Mouse (Mus musculus) cerebellum, adult (tissue): ENCODE results near the gene Cyb5b.
"Not testable (repeated sequence)": the region's sequence is repeated elsewhere in the genome, so short reads cannot be mapped to it uniquely, and the experiment has no call there.

ENCODE experiments used
- ATAC-seq: cut with Nextera tagmentation; 2 replicates; pipeline ENCODE4 v1.9.2; 2017; ENCODE audit warnings: mild to moderate bottlenecking, moderate library complexity, mixed read lengths; ENCODE audit not compliant: insufficient number of reproducible peaks, low FRiP score, low TSS enrichment

The Cyb5b gene

DNA sequence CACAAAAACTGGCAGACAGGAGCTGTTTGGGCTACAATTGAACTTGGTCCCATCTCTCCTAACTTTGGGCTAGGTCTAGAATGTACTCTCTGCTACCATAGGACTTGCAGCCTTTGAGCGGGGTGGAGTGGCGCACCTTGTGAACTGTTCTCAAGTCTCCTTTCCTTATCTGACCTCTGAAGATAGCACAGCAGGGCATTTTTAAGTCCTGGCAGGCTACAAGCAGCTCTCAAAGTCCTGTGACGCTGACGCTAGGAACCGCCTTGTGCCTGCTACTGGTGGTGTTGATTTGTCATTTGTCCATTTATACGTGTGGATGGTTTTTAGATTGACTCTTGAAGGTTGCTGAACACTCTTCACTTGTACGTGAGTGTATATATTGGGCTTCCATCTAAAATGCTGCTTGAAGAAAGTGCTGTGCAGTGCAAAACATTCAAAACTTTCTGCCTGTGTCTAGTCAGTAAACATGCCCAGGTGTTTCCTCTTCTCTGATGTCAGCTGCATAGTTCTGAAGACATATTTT lies 13.9 kb downstream of the Cyb5b start:
- no peak for ATAC-seq

DNA sequence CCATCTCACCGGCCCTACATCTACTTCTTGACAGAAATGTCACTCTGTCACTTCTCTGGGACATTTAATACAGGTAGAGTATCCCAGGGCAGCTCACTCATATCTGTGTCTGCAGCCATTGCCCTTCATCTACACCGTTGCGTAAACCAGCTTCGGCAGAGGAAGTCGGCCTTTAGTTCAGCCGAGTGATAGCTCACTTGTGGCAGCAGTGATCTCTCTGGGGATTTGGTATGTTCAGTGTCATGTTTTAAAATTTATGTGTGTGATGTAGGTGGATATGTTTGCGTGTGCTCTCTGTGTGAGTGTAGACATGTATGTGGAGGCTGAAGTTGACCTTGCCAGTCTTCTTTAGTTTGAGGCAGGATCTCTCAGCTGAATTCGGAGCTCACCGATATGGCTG lies 15.3 kb downstream of the Cyb5b start:
- ATAC-seq: no peak

- no peak for ATAC-seq
Observed at GRCm38 (mm10) chr8:107167848-107168247, 17.4 kb downstream of the Cyb5b start.

DNA sequence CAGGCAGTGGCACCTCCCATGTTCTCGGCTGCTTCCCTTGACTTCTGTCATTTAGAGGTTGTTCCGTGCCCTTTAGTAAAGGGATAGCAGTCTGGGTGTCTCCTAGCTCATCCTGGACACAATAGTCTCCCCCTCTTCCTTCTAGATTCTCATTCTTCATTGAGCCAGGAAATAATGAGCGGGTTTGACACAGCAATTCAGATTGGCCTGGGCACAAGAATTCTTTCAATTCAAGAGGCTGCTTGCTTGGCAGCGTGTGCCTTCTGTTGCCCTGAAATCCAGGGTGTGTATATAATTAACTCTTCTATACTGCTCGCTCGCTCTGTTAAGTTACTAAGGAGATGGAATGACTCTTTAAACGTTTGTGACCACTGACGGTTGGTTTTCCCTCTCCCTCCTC lies 21.7 kb downstream of the Cyb5b start:
- no peak for ATAC-seq

GRCm38 (mm10) chr8:107172969-107173645 lies 22.7 kb downstream of the Cyb5b start:
- ATAC-seq: no peak

GRCm38 (mm10) chr8:107181122-107181521 lies 30.7 kb downstream of the Cyb5b start:
- no peak for ATAC-seq

- no peak for ATAC-seq
Observed at GRCm38 (mm10) chr8:107184996-107185395, 34.6 kb downstream of the Cyb5b start.

- no peak for ATAC-seq
Observed at GRCm38 (mm10) chr8:107186659-107187390, 36.4 kb downstream of the Cyb5b start.

DNA sequence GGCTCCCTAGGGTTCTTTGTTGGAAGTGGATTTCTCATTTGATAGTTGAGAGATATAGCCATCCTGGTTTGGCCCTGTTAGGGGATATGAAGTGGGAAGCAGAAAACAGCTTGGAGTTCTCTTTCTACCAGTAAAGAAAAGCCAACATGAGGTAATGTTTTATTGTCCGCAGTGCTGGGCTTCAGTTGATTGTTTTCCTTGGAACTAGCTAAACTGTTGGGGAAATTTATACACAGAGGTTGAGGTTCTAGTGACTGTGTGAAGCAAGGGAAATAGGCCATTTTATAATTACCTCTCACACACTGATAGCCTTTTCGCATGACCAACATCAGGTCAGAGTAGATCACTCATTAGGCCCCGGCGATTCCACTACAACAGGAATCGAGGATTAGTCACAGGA lies 37.2 kb downstream of the Cyb5b start:
- ATAC-seq: no peak

- ATAC-seq: no peak
Observed at GRCm38 (mm10) chr8:107192631-107193030, 42.2 kb downstream of the Cyb5b start.

GRCm38 (mm10) chr8:107193331-107193730 lies 42.9 kb downstream of the Cyb5b start:
- ATAC-seq: no peak

GRCm38 (mm10) chr8:107194786-107195451 lies 44.5 kb downstream of the Cyb5b start:
- ATAC-seq: no peak

DNA sequence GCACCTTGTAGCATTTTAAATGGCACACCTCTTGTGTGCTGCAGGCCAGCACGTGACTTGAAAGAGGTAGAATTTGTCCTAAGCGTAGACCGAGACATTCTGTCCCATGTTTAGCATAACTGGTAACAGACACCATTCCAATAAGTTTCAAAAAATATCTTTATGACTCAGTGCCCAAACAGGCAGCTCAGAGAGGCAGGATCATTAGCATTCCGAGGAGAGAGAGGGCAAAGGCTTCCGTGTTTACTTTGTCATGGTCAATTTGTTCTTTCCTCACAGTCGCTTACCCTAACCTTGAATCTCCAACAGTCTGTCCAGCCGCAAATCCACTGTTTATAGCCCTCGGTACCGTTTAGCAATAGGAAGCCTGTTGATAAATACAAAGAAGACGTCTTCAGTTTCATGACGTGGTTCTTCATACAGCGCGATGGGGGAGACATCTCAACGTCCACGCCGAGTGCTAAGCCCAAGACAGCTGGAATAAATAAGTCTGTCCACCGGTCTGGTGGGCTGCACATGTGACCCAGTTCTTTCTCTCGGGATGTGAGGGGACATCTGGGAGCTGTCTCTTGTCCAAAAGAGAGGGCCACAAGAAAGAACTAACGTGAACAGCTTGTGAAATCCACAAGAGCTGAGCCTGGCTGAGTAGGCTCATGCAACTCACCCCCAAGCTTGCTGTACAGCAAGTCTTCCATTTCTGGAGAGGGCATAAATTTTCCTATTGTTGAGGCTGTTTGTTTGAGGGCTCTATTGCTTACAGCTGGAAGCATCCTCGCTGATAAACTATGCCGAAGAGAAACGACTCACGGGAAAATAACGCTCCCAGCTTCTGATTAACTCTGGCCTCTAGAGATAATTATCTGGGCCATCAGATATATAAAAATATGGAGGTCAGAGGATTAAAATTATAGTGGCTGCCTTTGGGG lies 47.7 kb downstream of the Cyb5b start:
- ATAC-seq: no peak

DNA sequence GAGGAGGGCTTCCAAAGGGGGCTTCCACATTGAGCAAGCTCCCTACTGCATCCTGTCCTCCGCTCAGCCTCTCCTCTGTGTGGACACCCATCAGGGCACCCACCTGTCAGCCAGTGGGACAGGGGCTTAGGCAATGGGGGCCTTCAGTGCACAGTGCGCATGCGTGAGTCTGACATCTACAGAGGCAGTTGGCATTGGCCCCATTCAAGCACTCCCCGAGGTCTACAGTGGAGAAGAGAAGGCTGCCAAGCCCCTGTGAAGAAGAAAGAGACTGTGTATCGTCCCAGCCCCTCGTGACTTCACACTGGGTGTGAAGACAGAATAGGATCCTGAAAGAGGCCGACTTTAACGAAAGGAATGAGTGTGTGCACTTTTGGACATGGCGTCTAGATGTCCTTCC lies 54.7 kb downstream of the Cyb5b start:
- ATAC-seq: peak; percentile 22; the same call in 1 of the 2 replicates

GRCm38 (mm10) chr8:107205701-107206561 lies 55.5 kb downstream of the Cyb5b start:
- ATAC-seq: peak; percentile 83

GRCm38 (mm10) chr8:107206782-107207525 lies 56.5 kb downstream of the Cyb5b start:
- no peak for ATAC-seq

- ATAC-seq: no peak
Observed at GRCm38 (mm10) chr8:107209185-107209584, 58.7 kb downstream of the Cyb5b start.

DNA sequence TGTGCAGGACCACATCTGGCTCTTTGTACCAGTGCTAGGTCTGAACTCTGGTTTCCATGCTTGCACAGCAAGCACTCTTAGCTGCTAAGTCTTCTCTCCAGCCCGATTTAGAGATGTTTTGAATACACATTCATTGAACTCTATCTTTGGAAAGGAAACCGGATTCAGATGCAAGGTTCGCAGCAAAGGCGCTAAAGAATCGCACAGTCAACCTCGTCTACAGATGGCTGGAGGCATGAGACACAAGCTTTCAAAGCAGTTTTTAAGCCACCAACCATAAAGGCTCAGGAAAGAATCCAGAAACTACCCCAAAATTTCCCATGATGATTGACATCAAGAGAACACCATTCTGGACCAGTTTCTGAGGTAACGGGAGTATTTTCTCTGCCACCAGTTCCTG lies 61.6 kb downstream of the Cyb5b start:
- ATAC-seq: no peak

DNA sequence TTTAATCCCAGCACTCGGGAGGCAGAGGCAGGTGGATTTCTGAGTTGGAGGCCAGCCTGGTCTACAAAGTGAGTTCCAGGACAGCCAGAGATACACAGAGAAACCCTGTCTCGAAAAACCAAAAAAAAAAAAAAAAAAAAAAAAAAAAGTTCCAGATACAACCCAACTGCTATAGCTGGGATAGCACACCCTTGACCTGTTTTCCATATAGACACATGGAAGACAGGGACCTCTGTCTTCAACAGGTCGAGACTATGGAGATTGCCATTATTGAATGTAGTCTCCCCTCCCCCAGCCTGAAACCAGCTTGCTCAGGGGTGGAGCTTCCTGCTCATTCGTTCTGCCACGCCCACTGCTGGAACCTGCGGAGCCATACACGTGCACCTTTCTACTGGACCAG lies 66.8 kb downstream of the Cyb5b start:
- not testable (repeated sequence) for ATAC-seq
